Mouse (Mus musculus): ENCODE data around the gene Slc16a2. TPM values are rescaled to one million over a fixed set of nuclear protein-coding genes. Genes with fewer than 3 reads are reported as not detected.
"Not testable (repeated sequence)": the region's sequence is repeated elsewhere in the genome, so short reads cannot be mapped to it uniquely, and the experiment has no call there.

The Slc16a2 gene
- total and polyA plus RNA-seq, 3 experiments = not detected

GRCm38 (mm10) chrX:103664445-103664844 lies 157.3 kb downstream of the Slc16a2 start:
- H3K79me2 ChIP-seq (ENCODE audit: control insufficient read depth, insufficient read depth, low read length, poor library complexity); H3K4me1 ChIP-seq (ENCODE audit: control insufficient read depth in 1 of 2, insufficient read depth in 2 of 2, low read length in 2 of 2): not testable (repeated sequence)
- peak; percentile 46 for DNase-seq (ENCODE audit: low read depth, low spot score)

GRCm38 (mm10) chrX:103658985-103659384 lies 162.8 kb downstream of the Slc16a2 start:
- no peak overlapping the region for H3K9ac ChIP-seq (ENCODE audit: control insufficient read depth, low read depth, low read length, poor library complexity, severe bottlenecking)
- no peaks in the 10 kb centered on the region for H3K9me3 ChIP-seq (replicated peaks; ENCODE audit: insufficient read depth, low read length)
- DNase-seq (ENCODE audit: low read depth, low spot score) = no peak
- no peaks in the 10 kb centered on the region for H3K79me2 ChIP-seq (ENCODE audit: control insufficient read depth, insufficient read depth, low read length, poor library complexity)
- H3K27me3 ChIP-seq (ENCODE audit: control insufficient read depth in 1 of 2, insufficient read depth in 2 of 2, low read length in 2 of 2) = no peaks in the 10 kb centered on the region
- TF ChIP-seq POLR2AphosphoS5 (IDR thresholded peaks at IDR 0.05; ENCODE audit: borderline replicate concordance, low read depth, low read length) (no peak), EP300 (IDR thresholded peaks at IDR 0.05; ENCODE audit: low read depth in 1 of 2, low read length in 2 of 2) (no peak), RAD21 (IDR thresholded peaks at IDR 0.05; ENCODE audit: low read depth, low read length) (no peak), TAL1 (IDR thresholded peaks at IDR 0.05; ENCODE audit: low read length) (no peak), ELF1 (IDR thresholded peaks at IDR 0.05; ENCODE audit: low read depth, low read length) (no peak), GABPA (IDR thresholded peaks at IDR 0.05; ENCODE audit: low read depth, low read length) (no peak)
- no peak overlapping the region for H3K27ac ChIP-seq (ENCODE audit: control insufficient read depth, low read depth, low read length)
- no peak overlapping the region for H3K4me3 ChIP-seq (ENCODE audit: control insufficient read depth in 1 of 2, insufficient read depth in 1 of 2, low read depth in 2 of 2, low read length in 2 of 2)
- no peaks in the 10 kb centered on the region for H3K36me3 ChIP-seq (ENCODE audit: control insufficient read depth in 1 of 2, insufficient read depth in 2 of 2, low read length in 2 of 2)
- H3K4me1 ChIP-seq (ENCODE audit: control insufficient read depth in 1 of 2, insufficient read depth in 2 of 2, low read length in 2 of 2) = no peaks in the 10 kb centered on the region

More at GRCm38 (mm10) chrX:103664445-103664844, 157.3 kb downstream of the Slc16a2 start:
- H3K9ac ChIP-seq (ENCODE audit: control insufficient read depth, low read depth, low read length, poor library complexity, severe bottlenecking); H3K36me3 ChIP-seq (ENCODE audit: control insufficient read depth in 1 of 2, insufficient read depth in 2 of 2, low read length in 2 of 2); H3K4me3 ChIP-seq (ENCODE audit: control insufficient read depth in 1 of 2, insufficient read depth in 1 of 2, low read depth in 2 of 2, low read length in 2 of 2); H3K9me3 ChIP-seq (replicated peaks; ENCODE audit: insufficient read depth, low read length); H3K27me3 ChIP-seq (ENCODE audit: control insufficient read depth in 1 of 2, insufficient read depth in 2 of 2, low read length in 2 of 2); H3K27ac ChIP-seq (ENCODE audit: control insufficient read depth, low read depth, low read length): not testable (repeated sequence)

GRCm38 (mm10) chrX:103653021-103653420 lies 168.8 kb downstream of the Slc16a2 start:
- Histone ChIP-seq H3K79me2 (ENCODE audit: control insufficient read depth, insufficient read depth, low read length, poor library complexity) (no peaks in the 10 kb centered on the region), H3K9me3 (replicated peaks; ENCODE audit: insufficient read depth, low read length) (no peaks in the 10 kb centered on the region), H3K27ac (ENCODE audit: control insufficient read depth, low read depth, low read length) (no peak overlapping the region), H3K36me3 (ENCODE audit: control insufficient read depth in 1 of 2, insufficient read depth in 2 of 2, low read length in 2 of 2) (no peaks in the 10 kb centered on the region), H3K27me3 (ENCODE audit: control insufficient read depth in 1 of 2, insufficient read depth in 2 of 2, low read length in 2 of 2) (no peaks in the 10 kb centered on the region), H3K4me3 (ENCODE audit: control insufficient read depth in 1 of 2, insufficient read depth in 1 of 2, low read depth in 2 of 2, low read length in 2 of 2) (no peak overlapping the region), H3K4me1 (ENCODE audit: control insufficient read depth in 1 of 2, insufficient read depth in 2 of 2, low read length in 2 of 2) (no peaks in the 10 kb centered on the region), H3K9ac (ENCODE audit: control insufficient read depth, low read depth, low read length, poor library complexity, severe bottlenecking) (no peak overlapping the region)
- no peak for TF ChIP-seq GATA1 (IDR thresholded peaks at IDR 0.05; ENCODE audit: low read depth, low read length)
- TF ChIP-seq POLR2AphosphoS5 (IDR thresholded peaks at IDR 0.05; ENCODE audit: borderline replicate concordance, low read depth, low read length) = no peak
- TF ChIP-seq RCOR1 (IDR thresholded peaks at IDR 0.05; ENCODE audit: low read depth, low read length) = no peak
- TF ChIP-seq CHD1 (IDR thresholded peaks at IDR 0.05; ENCODE audit: low read depth, low read length) = no peak
- no peak for TF ChIP-seq SIN3A (IDR thresholded peaks at IDR 0.05; ENCODE audit: low read length)
- no peak for TF ChIP-seq ELF1 (IDR thresholded peaks at IDR 0.05; ENCODE audit: low read depth, low read length)
- TF ChIP-seq ZNF384 (IDR thresholded peaks at IDR 0.05; ENCODE audit: low read depth, low read length) = no peak
- TF ChIP-seq MYC (IDR thresholded peaks at IDR 0.05; ENCODE audit: low read depth, low read length) = no peak
- no peak for TF ChIP-seq ZKSCAN1 (IDR thresholded peaks at IDR 0.05; ENCODE audit: low read depth, low read length)
- no peak for TF ChIP-seq NELFE (IDR thresholded peaks at IDR 0.05; ENCODE audit: low read depth, low read length)
- no peak for TF ChIP-seq ETS1 (IDR thresholded peaks at IDR 0.05; ENCODE audit: low read depth, low read length)
- no peak for TF ChIP-seq ZC3H11A (IDR thresholded peaks at IDR 0.05; ENCODE audit: low read depth, low read length)
- TF ChIP-seq MAZ (IDR thresholded peaks at IDR 0.05; ENCODE audit: low read depth, low read length) = no peak
- TF ChIP-seq CTCF (IDR thresholded peaks at IDR 0.05 in 2 of 3, conservative IDR thresholded peaks at IDR 0.05 in 1 of 3; ENCODE audit: control insufficient read depth in 1 of 3, insufficient read depth in 1 of 3, low read depth in 2 of 3, low read length in 3 of 3, poor library complexity in 1 of 3, severe bottlenecking in 1 of 3) = no peak
- no peak for TF ChIP-seq MEF2A (IDR thresholded peaks at IDR 0.05; ENCODE audit: extremely low read depth, insufficient replicate concordance, low read depth, low read length, poor library complexity, severe bottlenecking)
- TF ChIP-seq POLR2A (IDR thresholded peaks at IDR 0.05; ENCODE audit: control insufficient read depth in 1 of 2, insufficient read depth in 1 of 2, low read depth in 1 of 2, low read length in 2 of 2, poor library complexity in 1 of 2) = no peak
- TF ChIP-seq KAT2A (conservative IDR thresholded peaks at IDR 0.05; ENCODE audit: low read depth, low read length) = no peak
- TF ChIP-seq MAFK (IDR thresholded peaks at IDR 0.05; ENCODE audit: borderline replicate concordance, low read depth, low read length) = no peak
- TF ChIP-seq JUND (IDR thresholded peaks at IDR 0.05; ENCODE audit: low read depth, low read length) = no peak
- TF ChIP-seq BHLHE40 (IDR thresholded peaks at IDR 0.05; ENCODE audit: borderline replicate concordance, low read depth, low read length) = no peak
- no peak for DNase-seq (ENCODE audit: low read depth, low spot score)

Measured in MEL (cell line).